Mouse (Mus musculus): Measurements from ENCODE around the gene Kdf1.

Gene Kdf1

GRCm38 (mm10) chr4:133495711-133496110 lies 23.1 kb upstream of the Kdf1 start:
- intact Hi-C loops (cut with DNase I), result loop anchor here (2.0 kb wide), 1 partner anchor 17 kb away; no protein-coding TSS in a partner anchor

- intact Hi-C loops (cut with DNase I), result no loop called here
These were observed 21.9 kb upstream of the Kdf1 start for GRCm38 (mm10) chr4:133496738-133497445.

DNA sequence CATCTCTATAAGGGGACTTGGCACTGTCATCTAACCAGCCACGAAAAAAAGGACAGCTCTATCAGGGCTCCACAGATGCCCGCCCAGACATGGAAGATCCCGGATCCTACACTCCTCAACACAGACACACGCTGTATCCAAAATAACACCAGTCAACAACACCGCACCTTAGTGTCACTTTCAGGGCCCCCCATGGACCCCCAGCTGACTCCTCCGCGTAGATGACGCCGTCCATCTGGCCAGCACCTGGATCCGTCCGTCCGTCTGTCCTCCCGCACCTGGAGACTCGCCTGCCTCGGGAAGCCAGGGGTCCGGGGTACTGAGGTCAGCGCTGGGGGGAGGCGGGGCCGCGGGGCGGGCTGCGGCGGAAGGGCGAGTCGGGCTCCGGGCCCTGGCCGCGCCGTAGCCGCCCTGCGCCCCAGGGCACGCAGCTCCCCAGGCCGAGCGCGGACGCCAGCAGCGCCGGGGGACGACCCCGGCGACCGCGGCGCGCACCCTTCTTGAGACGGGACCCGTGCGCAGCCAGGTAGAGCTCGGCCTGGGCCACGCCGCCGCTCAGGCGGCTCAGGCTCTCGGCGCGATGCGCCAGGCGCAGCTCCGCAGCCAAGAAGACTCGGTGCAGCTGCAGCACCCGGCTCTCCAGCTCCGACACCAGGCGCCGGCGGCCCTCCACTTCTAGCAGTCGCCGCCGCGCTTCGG lies 21.2 kb upstream of the Kdf1 start:
- intact Hi-C loops (cut with DNase I), result no loop called here

DNA sequence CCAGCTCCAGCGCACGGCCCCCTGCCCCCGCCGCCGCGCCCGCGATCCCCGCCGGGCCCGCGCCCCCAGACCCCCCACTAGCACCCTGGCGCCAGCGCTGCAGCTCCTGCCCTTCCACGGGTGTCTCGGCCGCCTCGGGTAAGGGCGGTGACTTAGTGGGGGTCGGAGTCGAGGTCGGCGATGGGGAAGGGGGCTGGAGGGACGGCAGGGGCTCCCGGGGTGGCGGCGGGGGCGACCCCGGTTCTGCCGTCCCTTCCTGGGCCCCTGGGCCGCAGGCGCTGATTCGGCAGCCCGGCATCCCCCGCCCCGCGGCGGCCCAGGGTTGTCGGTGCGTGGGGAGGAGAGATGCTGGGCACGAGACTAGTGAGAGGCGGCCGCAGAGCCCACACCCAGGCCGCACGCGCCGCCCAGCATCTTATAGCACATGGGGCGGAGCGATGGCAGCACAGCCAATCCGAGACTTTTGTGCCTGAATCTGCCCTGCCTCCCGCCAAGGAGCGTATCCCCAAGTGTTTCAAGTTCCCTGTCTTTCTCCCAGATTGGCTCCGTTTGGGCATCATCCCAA lies 20.5 kb upstream of the Kdf1 start, which contains the start of gene Trnp1:
TSS of gene Trnp1 (minus strand) at position 391 of the 565 bp plus-strand sequence.
- intact Hi-C loops (cut with DNase I), result no loop called here

DNA sequence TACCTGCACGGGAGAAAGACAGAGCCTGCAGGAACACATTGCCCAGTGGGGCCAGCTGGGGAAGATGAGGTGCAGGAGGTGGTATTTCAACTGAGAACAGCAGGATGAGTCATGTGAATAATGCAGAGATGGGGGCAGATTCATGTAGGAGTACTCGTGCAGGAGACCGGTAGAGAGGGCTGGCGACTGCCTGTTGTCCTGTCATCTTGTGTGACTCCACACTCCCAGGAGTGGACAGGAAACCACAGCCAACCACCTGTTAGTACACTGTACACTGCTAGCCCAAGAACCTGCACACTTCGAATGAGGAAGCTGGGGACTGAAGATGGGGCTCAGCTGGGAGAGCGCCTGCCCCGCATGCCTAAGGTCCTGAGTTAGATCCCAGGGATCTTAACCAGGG lies 17.2 kb upstream of the Kdf1 start:
- intact Hi-C loops (cut with DNase I), result no loop called here

GRCm38 (mm10) chr4:133504300-133504699 lies 14.5 kb upstream of the Kdf1 start:
- intact Hi-C loops (cut with DNase I), result no loop called here

DNA sequence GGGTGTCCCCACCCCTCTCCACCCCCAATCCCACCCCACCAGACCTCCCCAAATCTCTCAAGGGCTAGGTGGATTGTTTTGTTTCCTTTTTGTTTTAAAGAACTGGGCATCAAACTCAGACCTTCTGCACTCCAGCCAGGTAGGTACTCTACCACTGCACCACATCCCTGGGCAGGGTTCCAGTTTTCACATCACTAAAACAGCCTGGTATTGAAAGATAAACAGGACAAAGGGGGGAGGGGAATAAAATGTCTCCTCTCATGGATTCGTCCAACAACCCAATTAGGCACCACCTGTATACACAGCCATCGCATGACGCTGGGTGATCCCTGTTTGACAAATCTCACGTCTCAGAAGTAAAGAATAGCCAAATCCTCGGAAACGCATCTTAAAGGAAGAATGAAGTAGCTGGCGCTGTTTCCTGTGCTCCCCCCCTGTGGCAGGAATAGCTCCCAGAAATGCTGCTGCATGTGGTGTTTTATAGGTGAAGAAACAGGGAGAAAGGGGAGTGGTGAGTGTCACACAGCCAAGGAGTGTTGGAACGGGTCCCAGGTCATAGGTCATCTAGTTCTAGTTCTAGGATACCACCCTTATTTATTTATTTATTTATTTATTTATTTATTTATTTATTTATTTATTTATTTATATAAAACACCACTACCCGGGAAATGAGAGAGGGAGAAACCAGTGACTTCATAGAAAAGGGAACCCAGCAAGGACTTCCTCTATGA lies 13.8 kb upstream of the Kdf1 start:
- intact Hi-C loops (cut with DNase I), result no loop called here

- intact Hi-C loops (cut with DNase I), result no loop called here
These were observed 12.2 kb upstream of the Kdf1 start for GRCm38 (mm10) chr4:133506573-133506972.

GRCm38 (mm10) chr4:133508990-133509389 lies 9.8 kb upstream of the Kdf1 start:
- intact Hi-C loops (cut with DNase I), result no loop called here

DNA sequence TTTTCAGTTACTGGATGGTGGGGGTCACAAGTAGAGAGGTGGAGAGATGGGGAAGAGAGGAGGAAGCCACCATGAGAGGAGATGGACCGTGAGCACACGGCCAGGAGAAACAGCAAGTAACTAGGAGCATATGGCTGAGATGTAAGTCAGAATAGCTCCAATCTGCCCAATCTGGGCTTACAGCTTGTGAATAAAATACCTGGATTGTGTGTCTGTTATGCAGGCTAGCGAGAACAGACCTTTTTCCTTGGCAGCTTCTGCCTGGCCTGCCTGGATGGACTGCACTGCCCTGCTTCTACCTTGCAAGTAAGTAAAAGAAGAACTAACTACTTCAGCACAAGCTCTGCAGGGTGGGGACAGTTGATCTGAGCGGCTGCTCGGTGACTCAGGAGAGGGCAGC lies 7.7 kb upstream of the Kdf1 start:
- intact Hi-C loops (cut with DNase I), result loop anchor here (5.0 kb wide), 2 partner anchors 34 to 89 kb away; no protein-coding TSS in a partner anchor

GRCm38 (mm10) chr4:133512511-133512910 lies 6.3 kb upstream of the Kdf1 start:
- intact Hi-C loops (cut with DNase I), result loop anchor here (5.0 kb wide), 2 partner anchors 35 to 90 kb away; no protein-coding TSS in a partner anchor

GRCm38 (mm10) chr4:133512972-133513371 lies 5.8 kb upstream of the Kdf1 start:
- intact Hi-C loops (cut with DNase I), result loop anchor here (5.0 kb wide), 2 partner anchors 36 to 91 kb away; no protein-coding TSS in a partner anchor

DNA sequence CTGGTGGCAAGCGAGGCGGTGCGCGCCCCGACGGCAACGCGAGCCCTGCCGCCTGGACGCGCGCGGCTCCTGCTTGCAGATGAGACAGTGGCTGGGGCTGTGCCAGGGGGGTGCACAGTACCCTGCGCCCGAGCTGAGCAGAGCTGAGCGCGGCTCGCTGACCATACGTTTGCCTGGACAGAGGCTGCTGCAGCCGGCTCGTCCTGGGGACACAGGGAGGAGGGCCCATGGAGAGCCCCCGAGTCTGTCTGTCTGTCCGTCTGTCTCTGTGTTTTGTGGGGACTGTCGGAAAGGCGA lies 554 bp downstream of the Kdf1 start:
- intact Hi-C loops (cut with DNase I), result no loop called here

- intact Hi-C loops (cut with DNase I), result no loop called here
These were observed 2.7 kb downstream of the Kdf1 start for GRCm38 (mm10) chr4:133521502-133521901.

DNA sequence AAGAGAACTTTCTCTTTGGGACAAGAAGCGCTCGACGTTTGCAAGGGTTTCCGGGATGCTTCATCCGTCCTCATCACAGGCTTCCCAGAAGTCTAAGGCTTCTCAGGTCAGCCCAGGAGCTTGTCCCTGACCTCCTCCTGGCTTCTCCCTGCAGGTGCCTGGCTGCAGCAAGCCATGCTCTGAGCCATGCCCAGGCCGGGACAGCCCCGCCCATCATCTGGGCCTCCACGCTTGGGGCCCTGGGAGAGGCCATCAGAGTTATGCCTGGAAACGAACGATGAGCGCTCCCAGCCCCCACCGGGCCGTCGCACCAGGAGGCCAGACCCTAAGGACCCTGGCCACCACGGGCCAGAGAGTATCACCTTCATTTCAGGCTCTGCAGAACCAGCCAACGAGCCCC lies 9.0 kb downstream of the Kdf1 start:
- intact Hi-C loops (cut with DNase I), result no loop called here

DNA sequence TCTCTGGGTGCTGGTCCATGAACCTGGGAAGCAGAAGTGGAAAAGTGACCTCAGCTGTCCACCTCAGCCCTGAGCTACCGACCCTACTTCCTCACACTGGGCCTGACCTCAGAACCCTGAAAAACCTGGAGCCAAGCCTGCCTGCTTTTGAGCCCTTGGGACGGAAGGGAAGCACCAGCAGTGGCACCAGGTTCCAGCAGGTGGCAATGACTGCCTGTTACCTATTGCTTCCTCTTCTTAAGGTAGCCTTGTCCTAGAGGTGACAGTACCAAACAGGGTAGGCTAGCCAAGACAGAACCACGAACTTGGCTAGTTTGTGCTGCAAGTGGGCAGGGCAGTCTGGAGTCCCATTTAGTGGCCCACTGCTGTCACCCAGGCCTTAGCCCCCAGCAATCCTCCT lies 14.0 kb downstream of the Kdf1 start:
- intact Hi-C loops (cut with DNase I), result no loop called here

DNA sequence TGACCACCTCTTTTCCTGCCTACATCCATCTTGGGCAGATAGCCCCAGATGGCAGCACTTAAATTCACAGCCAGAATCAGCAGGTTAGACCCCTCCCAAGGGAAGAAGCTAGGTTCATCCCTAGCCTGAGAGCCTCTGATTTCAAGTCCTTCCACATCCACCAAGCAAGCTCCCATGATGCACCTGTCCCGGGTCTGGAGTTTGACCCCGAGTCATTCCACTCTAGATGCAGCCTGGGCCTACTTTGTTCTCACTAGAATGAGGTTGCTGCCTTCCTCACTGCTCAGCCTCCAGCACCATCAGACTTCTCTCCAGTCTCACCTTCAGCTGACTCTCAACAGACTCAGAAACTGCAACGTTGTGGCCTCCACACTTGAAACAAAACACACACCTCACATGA lies 17.3 kb downstream of the Kdf1 start:
- intact Hi-C loops (cut with DNase I), result no loop called here

GRCm38 (mm10) chr4:133536652-133537051 lies 17.9 kb downstream of the Kdf1 start:
- intact Hi-C loops (cut with DNase I), result no loop called here

- intact Hi-C loops (cut with DNase I), result no loop called here
These were observed 26.8 kb downstream of the Kdf1 start, which contains the start of gene Nudc for GRCm38 (mm10) chr4:133545272-133546231. Gene Nudc, minus strand, starts transcription at chr4:133545996.

- intact Hi-C loops (cut with DNase I), result no loop called here
These were observed 33.3 kb downstream of the Kdf1 start for GRCm38 (mm10) chr4:133552029-133552428.

Measured in adrenal gland (tissue).